Mouse (Mus musculus) ES-E14 (cell line): ENCODE measurements at regions not wholly inside any gene's neighbourhood (a gene's known extent, or its start where the extent isn't known, plus 50 kb on each side); places are given as distances from the start of the nearest gene placed in this dataset.

ENCODE experiments used
- CHD2 ChIP-seq: IDR thresholded peaks from 2 replicates; pipeline ENCODE4 v1.6.1; 2014; ENCODE audit warnings: mild to moderate bottlenecking, low read depth, low read length, inconsistent platforms
- HCFC1 ChIP-seq: IDR thresholded peaks from 2 replicates; pipeline ENCODE4 v1.6.1; 2012; ENCODE audit warnings: low read length, inconsistent platforms, borderline replicate concordance; ENCODE audit not compliant: insufficient read depth
- MAFK ChIP-seq: IDR thresholded peaks from 2 replicates; pipeline ENCODE4 v1.6.1; 2014; ENCODE audit warnings: mild to moderate bottlenecking, low read depth, low read length, inconsistent platforms; ENCODE audit not compliant: insufficient read depth
- ZC3H11A ChIP-seq: IDR thresholded peaks from 2 replicates; pipeline ENCODE4 v1.6.1; 2012; ENCODE audit warnings: low read depth, mild to moderate bottlenecking, inconsistent platforms, low read length, borderline replicate concordance
- ZNF384 ChIP-seq: IDR thresholded peaks from 2 replicates; pipeline ENCODE4 v1.6.1; 2012; ENCODE audit warnings: low read depth, low read length, inconsistent platforms

GRCm38 (mm10) chrX:121232142-121233000 lies 919.5 kb upstream of the H2afb3 start:
- TF ChIP-seq MAFK (no peak), HCFC1 (no peak), ZC3H11A (no peak), ZNF384 (no peak), CHD2 (no peak)
